Comparison of ENCODE assay signal across 8 mouse cellular contexts in genomic region chr2:154702637-154703315, GRCm38 (mm10). TPM values are rescaled to one million over a fixed set of nuclear protein-coding genes. Genes with fewer than 3 reads are reported as not detected.
A peak's percentile ranks its signal among the peaks of the same experiment; 100 is the strongest.
DNase-seq lines count a peak whose midpoint lies in the region; ATAC-seq and TF ChIP-seq lines count a peak whose summit lies in the region.

No protein-coding gene starts in this region.

- DNase-seq in adrenal gland, adult (ENCODE audit: inconsistent age in 2 of 2, low spot score in 1 of 2): peak; percentile 62 to 85
- DNase-seq in adrenal gland, adult 8-10 months: no peak
- DNase-seq in cerebellum, adult 8-10 months: peak; percentile 76
- DNase-seq in forelimb bud, embryonic 11.5 days (ENCODE audit: low read depth, low spot score): peak; percentile 79
- peak; percentile 88 for DNase-seq in hindbrain, postnatal 0 days (ENCODE audit: low spot score)
- DNase-seq in spleen, postnatal 14 days (ENCODE audit: low spot score in 2 of 2): peak; percentile 29 to 64

- H3K27me3 ChIP-seq in hindbrain, postnatal 0 days (ENCODE audit: insufficient read depth, low read length): no peaks in the 10 kb centered on the region
- no peaks in the 10 kb centered on the region for H3K27me3 ChIP-seq in limb, embryonic 15.5 days
- no peaks in the 10 kb centered on the region for H3K27me3 ChIP-seq in midbrain, embryonic 16.5 days (ENCODE audit: control insufficient read depth, insufficient read depth, low read depth, low read length)

- TF ChIP-seq CTCF in hindbrain, postnatal 0 days (IDR thresholded peaks at IDR 0.05; ENCODE audit: low read depth): peak; percentile 99

- H3K4me2 ChIP-seq in hindbrain, postnatal 0 days (ENCODE audit: low read depth, low read length): peak overlapping the region; percentile 40
- H3K4me2 ChIP-seq in limb, embryonic 15.5 days: peak overlapping the region; percentile 34
- peak overlapping the region; percentile 51 for H3K4me2 ChIP-seq in midbrain, embryonic 16.5 days (ENCODE audit: low read length)

- H3K36me3 ChIP-seq in hindbrain, postnatal 0 days (ENCODE audit: insufficient read depth, low read length): no peaks in the 10 kb centered on the region; the same call in 1 of the 2 replicates
- H3K36me3 ChIP-seq in limb, embryonic 15.5 days: no peaks in the 10 kb centered on the region
- 0 out of 2 replicates have a peak, but pooled peaks cover 2% of the 10 kb centered on the region for H3K36me3 ChIP-seq in midbrain, embryonic 16.5 days (ENCODE audit: control insufficient read depth, insufficient read depth, low read length)

- H3K9me3 ChIP-seq in hindbrain, postnatal 0 days (ENCODE audit: low read length): no peaks in the 10 kb centered on the region
- no peaks in the 10 kb centered on the region for H3K9me3 ChIP-seq in limb, embryonic 15.5 days
- no peaks in the 10 kb centered on the region for H3K9me3 ChIP-seq in midbrain, embryonic 16.5 days (replicated peaks; ENCODE audit: control insufficient read depth, low read length, poor library complexity, severe bottlenecking)

- peak; percentile 75 for ATAC-seq in hindbrain, postnatal 0 days
- no peak for ATAC-seq in limb, embryonic 15.5 days (ENCODE audit: insufficient number of reproducible peaks, low FRiP score, low TSS enrichment, low read depth)
- peak; percentile 70 for ATAC-seq in midbrain, embryonic 16.5 days

- H3K27ac ChIP-seq in hindbrain, postnatal 0 days: no peak overlapping the region
- no peak overlapping the region for H3K27ac ChIP-seq in limb, embryonic 15.5 days
- no peak overlapping the region for H3K27ac ChIP-seq in midbrain, embryonic 16.5 days (ENCODE audit: low read length)

- whole genome bisulfite sequencing in hindbrain, postnatal 0 days: 5% methylated on average over 17 of the region's 17 CpGs
- 2% methylated on average over 17 of the region's 17 CpGs for WGBS in limb, embryonic 15.5 days
- 4% methylated on average over 17 of the region's 17 CpGs for WGBS in midbrain, embryonic 16.5 days

- 0 out of 2 replicates have a peak overlapping the region, but pooled peaks have one; percentile 10 for H3K4me3 ChIP-seq in hindbrain, postnatal 0 days (ENCODE audit: low read length)
- H3K4me3 ChIP-seq in limb, embryonic 15.5 days: peak overlapping the region; percentile 17; the same call in 1 of the 2 replicates
- H3K4me3 ChIP-seq in midbrain, embryonic 16.5 days (ENCODE audit: low read depth, low read length): no peak overlapping the region

- no peaks in the 10 kb centered on the region for H3K4me1 ChIP-seq in hindbrain, postnatal 0 days (ENCODE audit: insufficient read depth, low read length)
- H3K4me1 ChIP-seq in limb, embryonic 15.5 days: peaks cover 17% of the 10 kb centered on the region
- H3K4me1 ChIP-seq in midbrain, embryonic 16.5 days (ENCODE audit: control insufficient read depth, insufficient read depth, low read length): no peaks in the 10 kb centered on the region

- no peak overlapping the region for H3K9ac ChIP-seq in hindbrain, postnatal 0 days (replicated peaks; ENCODE audit: low read length)
- no peak overlapping the region for H3K9ac ChIP-seq in limb, embryonic 15.5 days
- H3K9ac ChIP-seq in midbrain, embryonic 16.5 days (ENCODE audit: low read depth, low read length): peak overlapping the region; percentile 50

RNA-seq across cellular contexts. Expression of gene Chmp4b, which starts 51.3 kb away (rescaled TPM):
- 100 to 1,000 TPM; 224 to 310 (median 256) TPM for total RNA-seq in adrenal gland, adult 8-10 months (2022)
- total RNA-seq in hindbrain, postnatal 0 days (2014; rRNA removed): 113 and 151 TPM in 2 replicates
- polyA plus RNA-seq in hindbrain, postnatal 0 days (2015; fragmentation: Nextera tagmentation; extraction: Ambion mirVana): 35.9 and 36.5 TPM in 2 replicates
- 31.6 and 36.9 TPM in 2 replicates for polyA plus RNA-seq in limb, embryonic 15.5 days (2015; fragmentation: Nextera tagmentation; extraction: Ambion mirVana)
- polyA plus RNA-seq in midbrain, embryonic 16.5 days (2015; fragmentation: Nextera tagmentation; extraction: Ambion mirVana): 22.1 and 24.2 TPM in 2 replicates
